Mouse (Mus musculus) left cerebral cortex, adult 8-10 months (tissue): ENCODE data around the gene Dennd6a. TPM values are rescaled to one million over a fixed set of nuclear protein-coding genes. Genes with fewer than 3 reads are reported as not detected.

Experiments
- microRNA-seq, 2 experiments: library from miRNA; unstranded; fragments of <30 nt; microRNA quantifications; one replicate each; pipeline ENCODE4 v1.2.0; 2022
- total RNA-seq, 4 experiments: library from RNA; stranded (reverse); gene quantifications; 2 replicates each; pipeline ENCODE4 v1.2.4; 2022

The Dennd6a gene
- total RNA-seq, 4 experiments from 2014 or later: 25.5 to 29.8 (median 27.5) TPM

Small RNA genes lying within 50 kb of the gene (microRNA-seq; reads per million reads assigned to microRNA genes)
- 0 to 1.5 reads per million in 2 experiments for gene Mir7672

Other genes with a start within 250 kb of the Dennd6a start
- 100 to 1,000 TPM; 111 to 125 (median 119) TPM for gene Slmap, start 38.9 kb upstream of the Dennd6a start, total RNA-seq
- 100 to 1,000 TPM; 107 to 114 (median 112) TPM for gene Arf4, start 64.2 kb downstream of the Dennd6a start, total RNA-seq
- 1 to 10 TPM; 8.5 to 9.9 (median 9.2) TPM for gene Pde12, start 96.0 kb downstream of the Dennd6a start, total RNA-seq
- under 1 TPM; 0.25 to 0.72 (median 0.50) TPM for gene Dnah12, start 119.4 kb downstream of the Dennd6a start, total RNA-seq